Mouse (Mus musculus) right cerebral cortex, postnatal 14 days (tissue): Measurements from ENCODE around the gene Bhmt2.
A peak's percentile ranks its signal among the peaks of the same experiment; 100 is the strongest.

Experiments used
- DNase-seq: peaks from one replicate; pipeline ENCODE4 v3.0.0; 2022

The Bhmt2 gene

GRCm38 (mm10) chr13:93637282-93638245 lies 36.5 kb downstream of the Bhmt2 start, which contains the start of gene Bhmt:
Gene Bhmt, minus strand, starts transcription at chr13:93637961.
- DNase-seq: no peak

GRCm38 (mm10) chr13:93636561-93636960 lies 37.5 kb downstream of the Bhmt2 start:
- no peak for DNase-seq

DNA sequence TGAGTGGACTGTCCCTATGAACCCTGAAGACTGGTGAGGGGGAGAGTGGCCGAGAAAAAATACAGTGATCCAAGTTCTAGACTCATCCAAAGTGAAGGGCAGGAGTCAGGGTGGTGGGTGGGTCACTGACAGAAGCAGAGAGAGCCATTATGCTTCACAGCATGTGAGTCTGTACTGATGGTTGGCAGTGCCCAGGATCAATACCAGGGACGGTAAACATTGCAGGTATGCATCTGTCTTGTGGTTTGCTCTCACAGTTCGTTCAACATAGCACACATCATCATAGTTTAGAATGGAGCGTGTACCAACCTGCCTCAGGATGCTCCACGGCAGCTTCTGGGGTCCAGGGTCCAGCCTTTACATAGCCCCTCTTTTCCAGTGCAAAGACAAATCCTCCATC lies 41.2 kb downstream of the Bhmt2 start:
- DNase-seq: no peak

DNA sequence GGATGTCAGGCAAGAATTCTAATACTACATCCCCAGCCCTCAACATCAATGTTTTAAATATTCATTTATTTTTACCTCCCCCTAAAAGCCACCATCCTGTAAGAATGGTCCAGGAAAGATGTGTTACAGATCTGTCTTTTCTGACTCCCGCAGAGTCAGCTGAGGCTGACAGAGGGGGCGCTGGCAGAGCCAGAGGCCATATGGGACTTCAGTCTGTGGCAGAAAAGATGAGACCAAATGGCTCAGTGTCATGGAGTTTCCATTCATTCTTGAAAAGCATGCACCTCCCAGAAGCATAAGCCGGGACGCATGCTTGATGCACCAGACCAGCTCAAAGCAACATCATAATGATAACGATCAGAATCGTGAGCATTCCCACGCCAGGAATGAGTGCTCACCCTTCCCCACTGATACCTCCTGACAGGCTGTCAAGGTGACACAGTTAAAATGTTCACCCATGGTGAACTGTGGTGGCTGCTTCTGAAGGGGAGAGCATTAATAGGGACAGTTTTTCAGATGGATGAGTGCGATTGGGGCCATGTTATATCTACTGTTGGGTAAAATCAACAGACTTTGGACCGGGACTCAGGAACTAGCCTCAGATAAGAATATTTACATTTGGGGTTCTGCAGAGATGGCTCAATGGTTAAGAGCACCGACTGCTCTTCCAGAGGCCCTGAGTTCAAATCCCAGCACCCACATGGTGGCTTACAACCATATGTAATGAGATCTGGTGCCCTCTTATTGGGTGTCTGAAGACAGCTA lies 43.0 kb downstream of the Bhmt2 start:
- DNase-seq: no peak

DNA sequence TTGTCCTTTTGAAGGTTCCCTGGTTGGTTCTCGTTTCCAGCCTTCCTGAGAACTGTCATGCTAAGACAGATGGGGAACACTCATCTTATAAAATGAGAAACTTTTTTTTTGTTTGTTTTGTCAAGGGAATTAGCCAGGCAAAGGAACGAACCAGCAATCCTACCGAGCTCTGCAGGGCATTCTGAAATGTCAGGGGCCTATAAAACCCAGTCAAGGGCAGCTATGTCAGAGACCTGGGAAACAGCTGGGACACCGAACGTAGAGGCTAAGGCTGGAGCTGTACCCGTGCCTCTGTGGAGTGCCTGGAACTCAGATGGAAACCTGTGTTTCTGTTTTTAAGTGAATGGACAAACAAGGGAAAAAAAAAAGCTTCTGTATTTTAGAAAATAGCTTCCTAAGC lies 45.2 kb downstream of the Bhmt2 start:
- DNase-seq: no peak

DNA sequence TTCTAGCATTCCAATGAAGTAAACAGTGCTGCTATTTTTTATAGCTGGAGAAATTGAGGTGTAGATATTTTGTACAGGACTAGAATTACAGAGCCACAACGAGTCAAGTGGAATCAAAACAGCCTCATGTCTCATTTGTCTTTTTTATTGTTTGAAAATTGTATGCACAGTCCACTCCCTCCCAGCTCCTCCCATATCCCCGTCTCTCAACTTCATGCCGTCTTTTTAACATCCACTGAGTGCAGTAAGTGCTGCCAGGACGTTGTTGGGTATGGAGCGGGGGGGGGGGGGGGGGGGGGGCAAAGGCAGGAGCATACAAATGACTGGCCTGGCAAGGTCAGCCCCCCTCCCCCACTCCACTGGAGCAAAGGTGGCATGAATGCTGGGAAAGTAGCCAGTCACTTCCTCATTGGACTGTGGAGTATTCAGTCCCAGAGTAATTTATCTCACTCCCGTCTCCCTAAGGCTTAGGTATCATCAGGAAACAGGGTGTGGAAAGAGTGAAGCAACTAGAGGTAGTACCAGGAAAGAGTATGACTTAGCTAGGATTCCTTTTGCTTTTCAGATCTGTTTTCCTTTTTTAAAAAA lies 59.6 kb downstream of the Bhmt2 start:
- DNase-seq: no peak

- no peak for DNase-seq
These were observed 60.3 kb downstream of the Bhmt2 start for GRCm38 (mm10) chr13:93613771-93614170.

- peak; percentile 77 for DNase-seq
These were observed 61.2 kb downstream of the Bhmt2 start for GRCm38 (mm10) chr13:93612660-93613607.

- DNase-seq: no peak
These were observed 65.6 kb downstream of the Bhmt2 start for GRCm38 (mm10) chr13:93608476-93608875.

DNA sequence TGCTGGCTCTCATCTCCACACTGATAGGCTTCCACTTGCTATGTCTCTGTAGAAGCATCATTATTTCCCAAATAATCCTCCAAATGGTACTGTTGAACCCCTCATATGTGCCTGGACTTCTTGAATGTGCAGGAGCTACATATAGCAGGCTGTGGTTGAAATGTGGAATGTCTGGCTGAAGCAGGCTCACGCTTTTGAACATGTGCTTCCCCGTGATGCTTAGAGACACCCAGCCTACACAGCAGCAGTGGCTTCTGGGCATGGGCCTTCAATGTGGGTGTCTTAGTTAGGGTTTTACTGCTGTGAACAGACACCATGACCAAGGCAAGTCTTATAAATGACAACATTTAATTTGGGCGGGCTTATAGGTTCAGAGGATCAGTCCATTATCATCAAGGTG lies 66.4 kb downstream of the Bhmt2 start:
- no peak for DNase-seq

DNA sequence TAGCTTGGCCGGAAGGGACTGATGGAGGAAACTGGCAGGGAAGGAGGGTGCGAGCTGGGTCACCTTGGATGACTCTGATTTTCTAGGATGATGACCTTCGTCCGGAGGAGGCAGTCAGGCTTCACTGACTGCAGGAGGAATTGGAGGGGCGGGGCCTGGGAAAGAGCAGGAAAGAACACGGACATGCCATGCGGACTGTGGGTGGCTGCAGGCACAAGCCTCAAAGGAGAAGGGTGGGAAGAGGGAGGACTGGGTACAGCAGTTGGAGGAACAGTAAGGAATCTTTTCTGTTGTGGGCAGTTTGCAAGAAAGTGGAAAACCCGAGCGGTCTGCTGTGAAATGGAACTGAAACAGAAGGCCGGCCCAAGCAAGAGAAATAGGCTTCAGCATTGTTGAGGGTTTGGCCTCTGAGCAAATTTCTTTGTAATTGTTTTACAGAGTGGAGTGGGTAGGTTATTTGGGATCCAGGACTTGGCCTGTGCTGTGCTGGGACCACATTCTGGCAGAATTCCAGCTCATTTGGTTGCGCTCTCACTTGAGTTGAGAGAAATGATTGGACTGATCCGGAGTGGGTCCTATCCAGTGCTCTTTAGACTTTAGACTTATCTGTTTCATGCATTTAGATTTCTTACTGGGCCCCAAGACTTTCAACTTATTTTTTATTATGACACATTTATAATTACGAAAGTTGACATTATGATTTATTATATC lies 67.1 kb downstream of the Bhmt2 start:
- no peak for DNase-seq
